Mouse (Mus musculus) kidney, adult 2 months (tissue): ENCODE data around the gene Pdlim1.

ENCODE experiments used
- CTCF ChIP-seq: fragments of 200-500 bp; conservative IDR thresholded peaks from 2 replicates; pipeline ENCODE4 v1.5.1; 2011; ENCODE audit warnings: low read depth, mild to moderate bottlenecking, control low read depth, low read length, moderate library complexity, mixed read lengths; ENCODE audit not compliant: insufficient read depth, insufficient read length
- POLR2A ChIP-seq: fragments of 200-500 bp; IDR thresholded peaks from one replicate; pipeline ENCODE4 v1.6.1; 2011; ENCODE audit warnings: low read depth, low read length, control low read depth

DNA sequence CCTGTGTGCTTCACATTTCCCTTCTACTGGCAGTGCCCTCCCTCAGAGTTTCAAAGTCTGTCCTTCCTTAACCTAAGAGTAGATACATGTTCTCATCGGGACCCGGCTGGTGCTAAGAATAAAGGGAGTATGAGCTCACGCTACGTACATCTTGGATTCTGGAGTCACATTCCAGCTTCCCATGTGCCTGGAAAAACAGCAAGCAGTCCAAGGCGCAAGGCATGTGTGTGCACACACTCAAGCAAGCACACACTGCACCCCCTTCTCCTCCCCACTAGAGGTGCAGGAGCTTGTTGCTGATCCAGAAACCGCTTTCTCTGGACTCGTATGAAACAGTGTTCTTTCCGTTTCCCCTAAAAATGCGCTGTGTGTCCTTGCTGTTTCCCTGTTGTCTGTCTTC is 31.3 kb upstream of the Pdlim1 start:
- no peak for TF ChIP-seq CTCF
- TF ChIP-seq POLR2A, result no peak
